Mouse (Mus musculus) MEL (cell line): ENCODE measurements around the gene Tomm22. TPM values are rescaled to one million over a fixed set of nuclear protein-coding genes. Genes with fewer than 3 reads are reported as not detected.

Experiments used
- DNase-seq: peaks from one replicate; pipeline ENCODE4 v3.0.0; 2011; ENCODE audit warnings: low read depth, low spot score
- H3K27ac ChIP-seq: 2 replicates; pipeline ENCODE4 v1.5.1; 2012; ENCODE audit warnings: low read depth, mild to moderate bottlenecking, control low read depth, low read length, moderate library complexity; ENCODE audit not compliant: control insufficient read depth
- H3K27me3 ChIP-seq, 2 experiments: fragments of 150-350 bp in 1 of 2; sonication (generic) in 1 of 2; 2 replicates each; pipeline ENCODE4 v1.6.1; 2012; ENCODE audit warnings: low read length in 2 of 2, mild to moderate bottlenecking in 2 of 2, improper control_type of control experiment in 1 of 2, moderate library complexity in 1 of 2; ENCODE audit not compliant: insufficient read depth in 2 of 2, control insufficient read depth in 1 of 2
- H3K36me3 ChIP-seq, 2 experiments: 2 replicates each; pipeline ENCODE4 v1.6.1; 2012 to 2014; ENCODE audit warnings: low read length in 2 of 2, improper control_type of control experiment in 1 of 2, inconsistent platforms in 1 of 2, mild to moderate bottlenecking in 1 of 2; ENCODE audit not compliant: insufficient read depth in 2 of 2, control insufficient read depth in 1 of 2
- H3K4me1 ChIP-seq, 2 experiments: fragments of 150-350 bp in 1 of 2; sonication (generic) in 1 of 2; 2 replicates each; pipeline ENCODE4 v1.6.1; 2012; ENCODE audit warnings: low read length in 2 of 2, improper control_type of control experiment in 1 of 2, mild to moderate bottlenecking in 1 of 2; ENCODE audit not compliant: insufficient read depth in 2 of 2, control insufficient read depth in 1 of 2
- H3K4me3 ChIP-seq, 2 experiments: fragments of 150-350 bp in 1 of 2; sonication (generic) in 1 of 2; 2 replicates each; pipeline ENCODE4 v1.5.1; 2012; ENCODE audit warnings: low read depth in 2 of 2, low read length in 2 of 2, mild to moderate bottlenecking in 2 of 2, moderate library complexity in 2 of 2, control low read depth in 1 of 2, improper control_type of control experiment in 1 of 2; ENCODE audit not compliant: control insufficient read depth in 1 of 2, insufficient read depth in 1 of 2
- H3K79me2 ChIP-seq: 2 replicates; pipeline ENCODE4 v1.6.1; 2012; ENCODE audit warnings: mild to moderate bottlenecking, low read length, moderate library complexity; ENCODE audit not compliant: control insufficient read depth, poor library complexity, insufficient read depth
- H3K9ac ChIP-seq: 2 replicates; pipeline ENCODE4 v1.6.1; 2012; ENCODE audit warnings: low read depth, mild to moderate bottlenecking, control low read depth, low read length, moderate library complexity; ENCODE audit not compliant: control insufficient read depth, poor library complexity, severe bottlenecking
- H3K9me3 ChIP-seq: fragments of 150-350 bp; sonication (generic); replicated peaks from 2 replicates; pipeline ENCODE4 v1.6.1; 2012; ENCODE audit warnings: mild to moderate bottlenecking, low read length, improper control_type of control experiment, moderate library complexity; ENCODE audit not compliant: insufficient read depth
- BHLHE40 ChIP-seq: IDR thresholded peaks from 2 replicates; pipeline ENCODE4 v1.6.1; 2012; ENCODE audit warnings: low read depth, mild to moderate bottlenecking, inconsistent platforms, low read length, improper control_type of control experiment, borderline replicate concordance
- E2F4 ChIP-seq: IDR thresholded peaks from 2 replicates; pipeline ENCODE4 v1.6.1; 2011; ENCODE audit warnings: low read depth, low read length, improper control_type of control experiment, borderline replicate concordance
- ELF1 ChIP-seq: IDR thresholded peaks from 2 replicates; pipeline ENCODE4 v1.6.1; 2014; ENCODE audit warnings: low read depth, mild to moderate bottlenecking, inconsistent platforms, low read length, improper control_type of control experiment, moderate library complexity
- EP300 ChIP-seq, 2 experiments: IDR thresholded peaks; 2 replicates each; pipeline ENCODE4 v1.6.1; 2011; ENCODE audit warnings: improper control_type of control experiment in 2 of 2, low read length in 2 of 2, low read depth in 1 of 2, mild to moderate bottlenecking in 1 of 2
- ETS1 ChIP-seq: IDR thresholded peaks from 2 replicates; pipeline ENCODE4 v1.6.1; 2012; ENCODE audit warnings: low read depth, mild to moderate bottlenecking, inconsistent platforms, low read length, improper control_type of control experiment, moderate library complexity
- GATA1 ChIP-seq: IDR thresholded peaks from 2 replicates; pipeline ENCODE4 v1.6.1; 2011; ENCODE audit warnings: low read depth, low read length, improper control_type of control experiment
- MAFK ChIP-seq: IDR thresholded peaks from 2 replicates; pipeline ENCODE4 v1.6.1; 2011; ENCODE audit warnings: low read depth, mild to moderate bottlenecking, low read length, improper control_type of control experiment, borderline replicate concordance
- MAZ ChIP-seq: IDR thresholded peaks from 2 replicates; pipeline ENCODE4 v1.6.1; 2012; ENCODE audit warnings: low read depth, mild to moderate bottlenecking, inconsistent platforms, low read length, improper control_type of control experiment
- MEF2A ChIP-seq: IDR thresholded peaks from 2 replicates; pipeline ENCODE4 v1.6.1; 2014; ENCODE audit warnings: low read depth, mild to moderate bottlenecking, inconsistent platforms, low read length, improper control_type of control experiment; ENCODE audit not compliant: poor library complexity, insufficient replicate concordance, severe bottlenecking; ENCODE audit errors: extremely low read depth
- RAD21 ChIP-seq: IDR thresholded peaks from 2 replicates; pipeline ENCODE4 v1.6.1; 2011; ENCODE audit warnings: mild to moderate bottlenecking, low read depth, low read length, improper control_type of control experiment
- SIN3A ChIP-seq: IDR thresholded peaks from 2 replicates; pipeline ENCODE4 v1.6.1; 2012; ENCODE audit warnings: low read length, improper control_type of control experiment, inconsistent platforms
- SMC3 ChIP-seq: IDR thresholded peaks from 2 replicates; pipeline ENCODE4 v1.6.1; 2011; ENCODE audit warnings: low read depth, low read length, improper control_type of control experiment
- ZC3H11A ChIP-seq: IDR thresholded peaks from 2 replicates; pipeline ENCODE4 v1.6.1; 2012; ENCODE audit warnings: low read depth, mild to moderate bottlenecking, inconsistent platforms, low read length, improper control_type of control experiment
- ZMIZ1 ChIP-seq: IDR thresholded peaks from 2 replicates; pipeline ENCODE4 v1.6.1; 2012; ENCODE audit warnings: low read depth, mild to moderate bottlenecking, inconsistent platforms, low read length, improper control_type of control experiment, moderate library complexity
- ZNF384 ChIP-seq: IDR thresholded peaks from 2 replicates; pipeline ENCODE4 v1.6.1; 2012; ENCODE audit warnings: low read depth, mild to moderate bottlenecking, inconsistent platforms, low read length, improper control_type of control experiment
- polyA plus RNA-seq, 2 experiments: library from polyadenylated mRNA; stranded (reverse) in 1 of 2; unstranded in 1 of 2; fragments of >175 nt in 1 of 2; fragments of >200 nt in 1 of 2; gene quantifications; 2 replicates each; pipeline versions ENCODE4 v1.2.1 to v1.2.4; 2012; ENCODE audit warnings: low replicate concordance in 2 of 2, low read depth in 1 of 2; ENCODE audit not compliant: insufficient read length in 2 of 2, insufficient read depth in 1 of 2, missing spikeins in 1 of 2
- total RNA-seq: library from RNA; depleted of rRNA; stranded (reverse); fragments of 300-350 nt; gene quantifications from 2 replicates; pipeline ENCODE4 v1.2.3, GENCODE M21; 2012

The Tomm22 gene
- total and polyA plus RNA-seq, 3 experiments = 174 to 829 (median 281) TPM

GRCm38 (mm10) chr15:79670249-79670971, at the start of gene Tomm22 (continued):
- TF ChIP-seq MEF2A (no peak), MAFK (no peak; the same call in 1 of the 2 replicates), ZMIZ1 (peak; percentile 67), ELF1 (peak; percentile 92)
- TF ChIP-seq, all 39 proteins: peak for 19

GRCm38 (mm10) chr15:79630471-79630870, 40.2 kb upstream of the Tomm22 start:
- TF ChIP-seq E2F4 (no peak), MAZ (no peak), BHLHE40 (no peak)
- TF ChIP-seq, all 39 proteins: peak for 0
- H3K9me3 ChIP-seq = no peaks in the 10 kb centered on the region

GRCm38 (mm10) chr15:79641135-79641817, 29.4 kb upstream of the Tomm22 start:
- H3K27ac ChIP-seq = no peak overlapping the region
- H3K4me1 ChIP-seq = peaks cover 0 to 2% of the 10 kb centered on the region in 2 experiments; a peak in 1 of 4 replicates
- no peak overlapping the region for H3K4me3 ChIP-seq
- H3K9me3 ChIP-seq = no peaks in the 10 kb centered on the region
- no peaks in the 10 kb centered on the region for H3K36me3 ChIP-seq
- TF ChIP-seq SIN3A (no peak), ETS1 (no peak), ZC3H11A (no peak), EP300 (IDR thresholded peaks at IDR 0.05; ENCODE audit: low read depth in 1 of 2, low read length in 2 of 2) (no peak), BHLHE40 (no peak), ZNF384 (no peak), GATA1 (no peak), E2F4 (no peak), SMC3 (no peak), RAD21 (no peak)
- no peaks in the 10 kb centered on the region for H3K79me2 ChIP-seq
- H3K27me3 ChIP-seq = no peaks in the 10 kb centered on the region; a peak in 1 of 4 replicates
- DNase-seq = no peak
- no peak overlapping the region for H3K9ac ChIP-seq

More at GRCm38 (mm10) chr15:79630471-79630870, 40.2 kb upstream of the Tomm22 start:
- H3K36me3 ChIP-seq = no peaks in the 10 kb centered on the region
- no peak overlapping the region for H3K9ac ChIP-seq
- H3K4me3 ChIP-seq = no peak overlapping the region
- H3K4me1 ChIP-seq = no peaks in the 10 kb centered on the region
- no peak overlapping the region for H3K27ac ChIP-seq
- no peaks in the 10 kb centered on the region; a peak in 1 of 4 replicates for H3K27me3 ChIP-seq
- DNase-seq = no peak
- no peaks in the 10 kb centered on the region for H3K79me2 ChIP-seq
